Mouse (Mus musculus) midbrain, embryonic 15.5 days (tissue): ENCODE measurements around the gene Gjc1. TPM values are rescaled to one million over a fixed set of nuclear protein-coding genes. Genes with fewer than 3 reads are reported as not detected.

Experiments used
- ATAC-seq: fragments of 200-750 bp; cut with Nextera tagmentation; replicated peaks from 2 replicates; pipeline ENCODE4 v1.8.0; 2017; ENCODE audit warnings: moderate TSS enrichment
- H3K27ac ChIP-seq: fragments of 300-500 bp; sonication (generic); 2 replicates; pipeline ENCODE4 v1.5.1; 2015; ENCODE audit warnings: mild to moderate bottlenecking, inconsistent platforms
- H3K27me3 ChIP-seq: fragments of 300-500 bp; sonication (generic); replicated peaks from 2 replicates; pipeline ENCODE4 v1.6.1; 2015; ENCODE audit warnings: inconsistent platforms
- H3K36me3 ChIP-seq: fragments of 300-500 bp; sonication (generic); replicated peaks from 2 replicates; pipeline ENCODE4 v1.6.1; 2015; ENCODE audit warnings: inconsistent platforms
- H3K4me1 ChIP-seq: fragments of 300-500 bp; sonication (generic); 2 replicates; pipeline ENCODE4 v1.6.1; 2015; ENCODE audit warnings: inconsistent platforms
- H3K4me2 ChIP-seq: fragments of 300-500 bp; sonication (generic); 2 replicates; pipeline ENCODE4 v1.6.1; 2015; ENCODE audit warnings: inconsistent platforms, mild to moderate bottlenecking, moderate library complexity
- H3K4me3 ChIP-seq: fragments of 300-500 bp; sonication (generic); 2 replicates; pipeline ENCODE4 v1.5.1; 2015; ENCODE audit warnings: mild to moderate bottlenecking, inconsistent platforms
- H3K9ac ChIP-seq: fragments of 300-500 bp; sonication (generic); 2 replicates; pipeline ENCODE4 v1.6.1; 2015; ENCODE audit warnings: mild to moderate bottlenecking, inconsistent platforms
- H3K9me3 ChIP-seq: fragments of 300-500 bp; sonication (generic); 2 replicates; pipeline ENCODE4 v1.6.1; 2016; ENCODE audit warnings: inconsistent platforms
- WGBS: fragments of 180-500 bp; shearing (Covaris S2); methylation state at CpG from one replicate; pipeline ENCODE4 v1.1.7; 2015; ENCODE audit warnings: mixed read lengths; 5-methylcytosine and 5-hydroxymethylcytosine counted together
- polyA plus RNA-seq: library from polyadenylated mRNA; unstranded; fragments of >200 nt; fragmentation: Nextera tagmentation; extraction: Ambion mirVana; gene quantifications from 2 replicates; pipeline ENCODE4 v1.2.1, GENCODE M21; 2015

The Gjc1 gene
- polyA plus RNA-seq, 1 experiment from 2014 or later: 36.9 TPM

DNA sequence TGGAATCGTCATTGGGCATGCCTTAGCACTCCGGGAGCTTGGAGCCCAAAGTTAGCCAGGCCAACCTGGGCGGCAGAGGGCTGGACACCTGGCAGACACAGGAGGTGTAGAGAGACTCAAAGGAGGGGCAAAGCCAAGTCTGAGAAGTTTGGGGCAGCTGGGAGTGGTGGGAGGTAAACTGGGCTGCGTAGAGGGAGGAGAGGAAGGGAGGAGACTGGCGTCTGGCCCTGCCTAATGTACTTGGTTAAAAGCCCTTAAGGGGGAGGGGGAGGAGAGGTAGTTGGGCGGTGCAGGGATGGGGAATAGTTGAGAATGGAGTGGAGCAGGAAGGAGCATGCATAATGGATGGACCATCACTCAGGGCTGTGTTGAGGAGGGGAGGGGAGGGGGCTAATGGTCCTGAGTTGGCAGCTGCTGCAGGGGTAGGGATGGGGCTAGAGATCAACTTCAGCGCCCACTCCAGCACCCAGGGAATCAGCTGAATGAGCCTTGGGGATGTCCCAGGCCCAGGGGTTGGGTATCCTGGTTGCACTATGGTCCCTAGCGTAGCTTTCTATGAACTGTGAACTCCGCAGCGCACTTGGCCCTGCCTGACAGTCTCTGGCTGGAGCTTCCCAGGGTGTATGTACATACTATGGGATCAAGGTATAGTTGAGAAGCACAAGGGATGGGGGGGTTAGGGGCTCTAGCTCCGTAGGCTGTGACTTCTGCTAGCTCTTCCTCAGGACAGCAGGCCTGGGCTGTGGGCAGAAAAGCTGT, 56.3 kb downstream of the Gjc1 start:
- 0 out of 2 replicates have a peak overlapping the region, but pooled peaks have one; percentile 92 for H3K4me3 ChIP-seq
- WGBS: 47% methylated on average over 11 of the region's 11 CpGs
- no peaks in the 10 kb centered on the region for H3K27me3 ChIP-seq
- no peaks in the 10 kb centered on the region for H3K36me3 ChIP-seq
- H3K9ac ChIP-seq: no peak overlapping the region
- no peak for ATAC-seq
- H3K27ac ChIP-seq: no peak overlapping the region
- H3K4me1 ChIP-seq: peaks cover 25% of the 10 kb centered on the region
- H3K9me3 ChIP-seq: no peaks in the 10 kb centered on the region
- peak overlapping the region; percentile 94 for H3K4me2 ChIP-seq

GRCm38 (mm10) chr11:102762248-102762647, 57.3 kb downstream of the Gjc1 start:
- peak overlapping the region; percentile 94 for H3K4me2 ChIP-seq
- no peaks in the 10 kb centered on the region for H3K27me3 ChIP-seq
- peak overlapping the region; percentile 92 for H3K4me3 ChIP-seq
- 8% methylated on average over 15 of the region's 15 CpGs for WGBS
- H3K4me1 ChIP-seq: peaks cover 25% of the 10 kb centered on the region
- H3K36me3 ChIP-seq: no peaks in the 10 kb centered on the region
- no peaks in the 10 kb centered on the region for H3K9me3 ChIP-seq
- H3K27ac ChIP-seq: no peak overlapping the region
- peak overlapping the region; percentile 90 for H3K9ac ChIP-seq
- peak; percentile 31; the same call in 1 of the 2 replicates for ATAC-seq

DNA sequence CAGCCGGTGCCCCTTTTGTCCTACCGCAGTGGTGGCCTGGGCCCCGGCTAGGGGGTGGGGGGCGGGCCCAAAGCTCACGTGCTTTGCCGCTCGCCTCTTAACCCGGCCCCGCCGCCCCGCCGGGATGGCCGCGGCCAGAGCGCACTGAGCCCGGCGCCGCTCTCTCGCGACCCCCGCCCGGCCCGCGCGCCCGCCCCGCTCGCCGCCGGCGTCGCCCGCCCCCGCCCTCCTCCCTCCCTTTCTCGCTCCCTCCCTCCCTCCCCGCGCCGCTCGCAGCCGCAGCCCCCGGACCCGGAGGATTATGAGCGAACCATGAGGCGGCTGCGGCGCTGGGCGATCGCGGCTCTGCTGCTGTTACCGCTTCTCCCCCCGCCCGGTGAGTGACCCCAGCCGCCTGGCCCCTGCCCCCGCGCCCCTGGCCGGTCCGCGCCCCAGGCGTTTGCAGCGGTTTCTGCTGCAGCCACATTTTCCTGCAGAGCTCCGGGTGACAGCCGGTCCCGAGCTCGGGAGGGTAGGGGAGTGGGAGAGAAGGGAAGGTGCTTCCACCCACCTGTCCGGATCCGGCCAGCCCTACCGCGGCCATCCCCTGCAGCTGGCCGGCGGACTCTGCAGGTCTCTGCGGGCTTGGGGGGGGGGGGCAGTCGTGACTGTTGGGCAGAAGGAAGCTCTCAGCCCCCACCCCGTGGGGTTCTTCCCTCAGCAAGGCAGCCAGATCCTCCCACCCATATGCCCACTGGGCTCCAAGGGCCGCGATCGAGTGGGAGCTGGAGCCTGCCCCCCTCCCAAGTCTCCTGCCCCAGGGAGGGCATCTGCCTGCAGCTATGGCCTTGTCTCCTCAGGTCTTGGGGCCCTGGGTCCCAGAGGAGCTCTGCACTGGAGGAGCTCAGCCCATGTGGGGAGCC, 57.9 kb downstream of the Gjc1 start, which contains the start of gene Adam11:
TSS of gene Adam11 (plus strand) at position 131 of the 902 bp plus-strand sequence.
- WGBS: 1% methylated on average over 64 of the region's 76 CpGs
- H3K36me3 ChIP-seq: no peaks in the 10 kb centered on the region

DNA sequence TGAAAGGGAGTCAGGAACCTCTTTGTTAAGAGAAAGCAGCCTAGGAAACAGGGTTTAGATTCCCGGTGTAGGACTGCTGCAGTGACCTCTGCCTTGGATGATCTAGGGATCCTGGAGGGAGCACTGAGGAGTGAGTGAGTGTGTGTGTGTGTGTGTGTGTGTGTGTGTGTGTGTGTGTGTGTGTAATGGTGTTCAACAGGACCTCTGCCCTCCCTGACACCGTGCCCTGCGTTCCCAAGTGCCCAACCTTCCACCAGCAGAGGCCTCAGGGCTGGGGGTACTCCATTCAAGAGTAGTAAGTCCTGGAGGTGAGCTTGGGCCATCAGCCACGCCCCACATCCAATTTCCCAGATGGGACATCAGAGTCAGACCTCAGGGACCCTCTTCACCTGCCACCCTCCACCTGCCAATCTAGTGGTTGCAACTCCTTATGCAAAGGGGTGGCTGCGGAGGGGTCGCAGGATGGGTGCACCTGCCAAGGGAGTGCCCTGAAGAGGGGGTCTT, 58.6 kb downstream of the Gjc1 start:
- ATAC-seq: peak; percentile 8; the same call in 1 of the 2 replicates
- 16% methylated on average over 6 of the region's 6 CpGs for WGBS
- no peaks in the 10 kb centered on the region for H3K9me3 ChIP-seq

More for the DNA sequence above, 57.9 kb downstream of the Gjc1 start, which contains the start of gene Adam11:
- peak; percentile 65 for ATAC-seq
- Histone ChIP-seq H3K4me3 (peak within 1 kb of the TSS; percentile 92), H3K27ac (peak within 1 kb of the TSS; percentile 70), H3K9me3 (no peaks in the 10 kb centered on the region), H3K9ac (peak within 1 kb of the TSS; percentile 90), H3K27me3 (no peaks in the 10 kb centered on the region), H3K4me2 (peak within 1 kb of the TSS; percentile 94), H3K4me1 (peaks cover 25% of the 10 kb centered on the region)

GRCm38 (mm10) chr11:102758977-102759376, 60.5 kb downstream of the Gjc1 start:
- WGBS: 83% methylated on average over 2 of the region's 2 CpGs
- Histone ChIP-seq H3K4me2 (no peak overlapping the region), H3K27me3 (no peaks in the 10 kb centered on the region), H3K4me3 (no peak overlapping the region), H3K9me3 (no peaks in the 10 kb centered on the region), H3K36me3 (no peaks in the 10 kb centered on the region), H3K27ac (no peak overlapping the region), H3K9ac (no peak overlapping the region), H3K4me1 (peaks cover 34% of the 10 kb centered on the region)
- ATAC-seq: no peak

More for the DNA sequence above, 58.6 kb downstream of the Gjc1 start:
- Histone ChIP-seq H3K27me3 (no peaks in the 10 kb centered on the region), H3K36me3 (no peaks in the 10 kb centered on the region), H3K4me1 (peaks cover 25% of the 10 kb centered on the region), H3K9ac (peak overlapping the region; percentile 90), H3K4me3 (peak overlapping the region; percentile 92), H3K27ac (peak overlapping the region; percentile 70; the same call in 1 of the 2 replicates), H3K4me2 (peak overlapping the region; percentile 94)

DNA sequence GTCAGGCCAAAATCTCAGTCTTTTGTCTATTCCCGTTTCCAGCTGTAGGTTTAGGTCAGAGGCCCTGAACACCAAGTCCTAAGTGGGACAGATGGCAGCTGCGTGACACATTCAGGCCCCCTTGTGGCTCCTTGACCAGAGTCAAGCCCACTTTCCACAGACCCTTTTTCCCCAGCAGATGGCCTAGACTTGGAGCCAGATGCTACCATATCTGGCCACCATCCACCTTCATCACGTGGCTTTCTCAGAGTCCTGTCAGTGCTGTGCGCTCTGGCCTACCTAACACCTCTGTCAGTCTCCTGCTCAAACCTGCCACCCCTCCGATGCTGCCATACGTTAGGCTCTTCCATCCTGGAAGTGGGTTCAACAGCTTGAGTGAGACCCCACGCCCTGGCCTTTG, 64.1 kb downstream of the Gjc1 start:
- no peaks in the 10 kb centered on the region for H3K9me3 ChIP-seq
- ATAC-seq: no peak
- no peak overlapping the region for H3K27ac ChIP-seq
- H3K4me1 ChIP-seq: peaks cover 16% of the 10 kb centered on the region
- no peak overlapping the region for H3K4me3 ChIP-seq
- H3K36me3 ChIP-seq: no peaks in the 10 kb centered on the region
- no peak overlapping the region for H3K4me2 ChIP-seq
- no peak overlapping the region for H3K9ac ChIP-seq
- no peaks in the 10 kb centered on the region for H3K27me3 ChIP-seq
- WGBS: 69% methylated on average over 7 of the region's 7 CpGs

GRCm38 (mm10) chr11:102754416-102754815, 65.1 kb downstream of the Gjc1 start:
- no peaks in the 10 kb centered on the region for H3K27me3 ChIP-seq
- no peaks in the 10 kb centered on the region for H3K9me3 ChIP-seq
- H3K27ac ChIP-seq: no peak overlapping the region
- H3K36me3 ChIP-seq: no peaks in the 10 kb centered on the region
- WGBS: 25% methylated on average over 4 of the region's 4 CpGs
- no peak overlapping the region for H3K9ac ChIP-seq
- peaks cover 16% of the 10 kb centered on the region for H3K4me1 ChIP-seq
- no peak overlapping the region for H3K4me3 ChIP-seq
- H3K4me2 ChIP-seq: peak overlapping the region; percentile 24
- no peak for ATAC-seq

DNA sequence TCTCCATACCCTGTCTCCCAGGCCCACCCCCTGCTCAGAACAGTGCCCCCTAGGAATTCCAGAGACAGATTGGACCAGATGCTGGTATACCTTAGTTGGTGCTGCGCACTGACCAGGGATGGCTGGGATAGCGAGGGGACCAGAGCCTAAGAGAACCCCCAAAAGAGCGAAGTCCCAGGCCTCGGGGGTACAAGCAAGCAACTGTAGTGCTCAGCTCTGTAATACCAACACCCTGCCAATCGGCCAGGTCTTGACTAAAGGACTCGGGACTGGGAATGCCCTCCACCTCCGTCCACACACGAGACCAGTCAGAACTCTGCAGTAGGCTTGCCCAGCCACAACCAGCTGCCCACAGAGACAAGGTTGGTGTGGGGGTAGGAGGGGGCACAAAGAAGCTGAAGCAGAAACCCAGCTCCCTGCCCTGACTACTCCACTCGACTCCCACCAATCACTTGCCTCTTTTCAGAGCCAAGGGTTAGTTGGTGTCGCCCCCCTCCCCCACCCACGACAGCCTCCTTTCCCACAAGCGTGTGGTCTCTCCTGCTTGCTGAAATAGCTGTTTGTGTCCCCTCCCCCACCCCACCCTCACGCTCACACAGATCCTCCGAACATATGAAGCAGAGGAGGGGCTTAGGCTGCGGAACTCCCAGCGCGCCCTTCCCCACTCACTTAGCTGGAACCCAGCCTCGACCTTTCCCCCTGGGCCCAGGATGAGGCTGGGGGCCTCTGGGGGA, 65.7 kb downstream of the Gjc1 start:
- Histone ChIP-seq H3K9ac (no peak overlapping the region), H3K36me3 (no peaks in the 10 kb centered on the region), H3K4me1 (peaks cover 16% of the 10 kb centered on the region), H3K27me3 (no peaks in the 10 kb centered on the region), H3K4me2 (peak overlapping the region; percentile 24), H3K9me3 (no peaks in the 10 kb centered on the region), H3K4me3 (no peak overlapping the region), H3K27ac (no peak overlapping the region)
- 39% methylated on average over 18 of the region's 18 CpGs for WGBS
- 0 out of 2 replicates have a peak, but pooled peaks have one; percentile 37 for ATAC-seq

DNA sequence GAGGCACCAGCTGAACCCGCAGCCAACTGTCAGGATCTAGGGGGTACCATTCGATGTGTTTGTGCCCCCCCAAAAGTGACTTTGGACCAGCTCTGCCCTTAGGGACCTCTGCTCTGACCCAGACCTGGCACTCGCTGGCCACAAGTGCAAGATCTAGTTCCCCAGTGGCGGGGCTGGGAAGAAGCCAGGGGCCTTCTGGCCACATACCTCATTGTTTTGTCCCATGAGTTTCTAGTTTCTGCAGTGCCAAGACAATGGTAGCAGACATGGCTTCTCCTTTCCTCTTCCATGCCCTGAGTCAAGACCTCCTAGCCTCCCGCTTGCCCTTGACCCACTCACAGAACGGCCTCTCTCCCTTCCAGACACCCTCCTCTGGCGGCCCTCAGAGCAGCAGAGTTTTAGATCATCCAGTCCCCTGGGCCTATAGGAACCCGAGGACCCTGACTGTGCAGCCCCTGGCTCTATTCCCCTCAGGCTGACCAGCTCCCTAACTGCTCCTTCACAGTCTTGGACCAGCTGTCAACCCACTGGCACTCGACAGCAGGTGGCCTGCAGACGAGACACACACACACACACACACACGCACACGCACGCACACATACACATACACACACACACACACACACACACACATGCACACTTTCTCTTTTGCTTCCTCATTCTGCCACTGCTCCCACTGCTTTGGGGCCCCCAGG, 66.5 kb downstream of the Gjc1 start:
- Histone ChIP-seq H3K4me3 (no peak overlapping the region), H3K4me1 (peaks cover 16% of the 10 kb centered on the region), H3K4me2 (no peak overlapping the region), H3K27me3 (no peaks in the 10 kb centered on the region), H3K9ac (no peak overlapping the region), H3K9me3 (no peaks in the 10 kb centered on the region), H3K36me3 (no peaks in the 10 kb centered on the region), H3K27ac (no peak overlapping the region)
- no peak for ATAC-seq
- WGBS: 65% methylated on average over 13 of the region's 13 CpGs

DNA sequence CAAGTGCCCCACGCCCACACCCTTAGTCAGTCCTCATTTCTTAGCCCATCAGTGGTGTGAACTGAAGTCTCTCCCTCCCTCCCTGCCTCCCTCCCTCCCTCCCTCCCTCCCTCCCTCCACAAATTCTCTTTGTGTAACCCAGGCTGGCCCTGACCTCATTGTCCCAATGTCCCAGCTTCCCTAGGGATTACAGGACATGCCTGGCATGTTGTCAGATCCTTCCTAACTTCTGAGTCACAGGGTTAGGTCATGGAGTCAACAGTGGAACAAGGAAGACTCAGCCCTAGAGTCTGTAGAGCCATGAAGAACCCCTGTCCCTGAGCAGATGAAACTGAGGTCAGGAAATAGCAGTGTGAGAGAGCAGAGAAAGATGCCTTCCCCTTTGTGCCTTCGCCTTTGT, 69.8 kb downstream of the Gjc1 start:
- Histone ChIP-seq H3K9me3 (no peaks in the 10 kb centered on the region), H3K36me3 (no peaks in the 10 kb centered on the region), H3K4me1 (peaks cover 14% of the 10 kb centered on the region), H3K27ac (no peak overlapping the region), H3K9ac (no peak overlapping the region), H3K4me2 (no peak overlapping the region), H3K4me3 (no peak overlapping the region), H3K27me3 (no peaks in the 10 kb centered on the region)
- WGBS: 83% methylated on average over 2 of the region's 2 CpGs
- no peak for ATAC-seq
